Mouse (Mus musculus) liver, embryonic 13.5 days (tissue): ENCODE measurements around the gene Gcnt7. TPM values are rescaled to one million over a fixed set of nuclear protein-coding genes. Genes with fewer than 3 reads are reported as not detected.

ENCODE experiments used
- ATAC-seq: fragments of 200-750 bp; cut with Nextera tagmentation; 2 replicates; pipeline ENCODE4 v1.8.0; 2017; ENCODE audit warnings: low read depth, mild to moderate bottlenecking, moderate number of reproducible peaks, moderate library complexity
- DNase-seq: peaks from one replicate; pipeline ENCODE4 v3.0.0; 2022
- H3K27ac ChIP-seq: fragments of 300-500 bp; sonication (generic); 2 replicates; pipeline ENCODE4 v1.5.1; 2015; ENCODE audit warnings: moderate library complexity, mild to moderate bottlenecking, inconsistent platforms
- H3K27me3 ChIP-seq: fragments of 300-500 bp; sonication (generic); 2 replicates; pipeline ENCODE4 v1.6.1; 2015; ENCODE audit warnings: mild to moderate bottlenecking, inconsistent platforms
- H3K36me3 ChIP-seq: fragments of 300-500 bp; sonication (generic); 2 replicates; pipeline ENCODE4 v1.6.1; 2015; ENCODE audit warnings: mild to moderate bottlenecking, inconsistent platforms
- H3K4me1 ChIP-seq: fragments of 300-500 bp; sonication (generic); replicated peaks from 2 replicates; pipeline ENCODE4 v1.6.1; 2015; ENCODE audit warnings: inconsistent platforms
- H3K4me2 ChIP-seq: fragments of 300-500 bp; sonication (generic); 2 replicates; pipeline ENCODE4 v1.6.1; 2015; ENCODE audit warnings: inconsistent platforms, mild to moderate bottlenecking, moderate library complexity
- H3K4me3 ChIP-seq: fragments of 300-500 bp; sonication (generic); replicated peaks from 2 replicates; pipeline ENCODE4 v1.5.1; 2015; ENCODE audit warnings: mild to moderate bottlenecking, inconsistent platforms
- H3K9ac ChIP-seq: fragments of 300-500 bp; sonication (generic); 2 replicates; pipeline ENCODE4 v1.6.1; 2015; ENCODE audit warnings: mild to moderate bottlenecking, inconsistent platforms
- H3K9me3 ChIP-seq: fragments of 300-500 bp; sonication (generic); replicated peaks from 2 replicates; pipeline ENCODE4 v1.6.1; 2016; ENCODE audit warnings: inconsistent platforms
- WGBS: fragments of 180-500 bp; shearing (Covaris S2); methylation state at CpG from one replicate; pipeline ENCODE4 v1.1.7; 2015; ENCODE audit not compliant: insufficient replicate concordance; 5-methylcytosine and 5-hydroxymethylcytosine counted together
- polyA plus RNA-seq: library from polyadenylated mRNA; unstranded; fragments of >200 nt; fragmentation: Nextera tagmentation; extraction: Ambion mirVana; gene quantifications from 2 replicates; pipeline ENCODE4 v1.2.1, GENCODE M21; 2015

Gene Gcnt7
- polyA plus RNA-seq, 1 experiment from 2014 or later = 0.54 TPM

- Histone ChIP-seq H3K4me2 (no peak overlapping the region), H3K9ac (no peak overlapping the region), H3K27me3 (no peaks in the 10 kb centered on the region), H3K9me3 (no peaks in the 10 kb centered on the region), H3K27ac (no peak overlapping the region), H3K36me3 (no peaks in the 10 kb centered on the region), H3K4me1 (peaks cover 11% of the 10 kb centered on the region), H3K4me3 (no peak overlapping the region)
- no peak for DNase-seq
- ATAC-seq = no peak
- 70% methylated on average over 5 of the region's 5 CpGs for WGBS
These were observed 40.2 kb downstream of the Gcnt7 start for GRCm38 (mm10) chr2:172418208-172418607.

GRCm38 (mm10) chr2:172416876-172417275, 41.5 kb downstream of the Gcnt7 start:
- 82% methylated on average over 5 of the region's 5 CpGs for WGBS
- H3K4me3 ChIP-seq = no peak overlapping the region
- H3K9ac ChIP-seq = no peak overlapping the region
- no peaks in the 10 kb centered on the region for H3K36me3 ChIP-seq
- H3K4me1 ChIP-seq = peaks cover 18% of the 10 kb centered on the region
- ATAC-seq (no peak), DNase-seq (no peak)
- no peaks in the 10 kb centered on the region for H3K9me3 ChIP-seq
- no peak overlapping the region for H3K27ac ChIP-seq
- no peak overlapping the region for H3K4me2 ChIP-seq
- no peaks in the 10 kb centered on the region for H3K27me3 ChIP-seq

- Histone ChIP-seq H3K4me3 (no peak overlapping the region), H3K27me3 (no peaks in the 10 kb centered on the region), H3K9ac (no peak overlapping the region), H3K4me2 (no peak overlapping the region), H3K4me1 (peaks cover 20% of the 10 kb centered on the region), H3K9me3 (no peaks in the 10 kb centered on the region), H3K27ac (no peak overlapping the region), H3K36me3 (no peaks in the 10 kb centered on the region)
- WGBS = 62% methylated on average over 12 of the region's 12 CpGs
- DNase-seq = no peak
- no peak for ATAC-seq
These were observed 42.2 kb downstream of the Gcnt7 start for GRCm38 (mm10) chr2:172416218-172416617.

- peak; percentile 13; the same call in 1 of the 2 replicates for ATAC-seq
These were observed 44.5 kb downstream of the Gcnt7 start for GRCm38 (mm10) chr2:172413894-172414293.

GRCm38 (mm10) chr2:172413273-172413672, 45.1 kb downstream of the Gcnt7 start:
- H3K36me3 ChIP-seq = no peaks in the 10 kb centered on the region
- no peaks in the 10 kb centered on the region for H3K9me3 ChIP-seq
- H3K27me3 ChIP-seq = no peaks in the 10 kb centered on the region
- H3K27ac ChIP-seq = peak overlapping the region; percentile 34; the same call in 1 of the 2 replicates
- WGBS = 26% methylated on average over 4 of the region's 4 CpGs
- ATAC-seq (peak; percentile 43), DNase-seq (no peak)
- no peak overlapping the region for H3K4me2 ChIP-seq
- no peak overlapping the region for H3K4me3 ChIP-seq
- H3K9ac ChIP-seq = no peak overlapping the region
- peaks cover 20% of the 10 kb centered on the region for H3K4me1 ChIP-seq

More at GRCm38 (mm10) chr2:172413894-172414293, 44.5 kb downstream of the Gcnt7 start:
- Histone ChIP-seq H3K4me2 (no peak overlapping the region), H3K4me3 (no peak overlapping the region), H3K9ac (no peak overlapping the region), H3K4me1 (peaks cover 20% of the 10 kb centered on the region), H3K36me3 (no peaks in the 10 kb centered on the region), H3K27ac (no peak overlapping the region), H3K9me3 (no peaks in the 10 kb centered on the region), H3K27me3 (no peaks in the 10 kb centered on the region)
- WGBS = 42% methylated on average over 5 of the region's 5 CpGs
- DNase-seq = no peak

GRCm38 (mm10) chr2:172412454-172412853, 45.9 kb downstream of the Gcnt7 start:
- Histone ChIP-seq H3K4me3 (no peak overlapping the region), H3K9ac (0 out of 2 replicates have a peak overlapping the region, but pooled peaks have one; percentile 17), H3K4me2 (no peak overlapping the region), H3K27me3 (no peaks in the 10 kb centered on the region), H3K27ac (no peak overlapping the region), H3K36me3 (no peaks in the 10 kb centered on the region), H3K4me1 (peaks cover 20% of the 10 kb centered on the region), H3K9me3 (no peaks in the 10 kb centered on the region)
- ATAC-seq (peak; percentile 64; the same call in 1 of the 2 replicates), DNase-seq (no peak)
- 10% methylated on average over 9 of the region's 9 CpGs for WGBS

GRCm38 (mm10) chr2:172411091-172411490, 47.3 kb downstream of the Gcnt7 start:
- Histone ChIP-seq H3K4me1 (peaks cover 25% of the 10 kb centered on the region), H3K27me3 (no peaks in the 10 kb centered on the region), H3K27ac (no peak overlapping the region; the same call in 1 of the 2 replicates), H3K9ac (no peak overlapping the region), H3K36me3 (no peaks in the 10 kb centered on the region), H3K9me3 (no peaks in the 10 kb centered on the region), H3K4me2 (no peak overlapping the region), H3K4me3 (no peak overlapping the region)
- WGBS = 71% methylated on average over 11 of the region's 11 CpGs
- 0 out of 2 replicates have a peak, but pooled peaks have one; percentile 15 for ATAC-seq
- no peak for DNase-seq

GRCm38 (mm10) chr2:172410686-172411085, 47.7 kb downstream of the Gcnt7 start:
- H3K4me3 ChIP-seq = no peak overlapping the region
- ATAC-seq = no peak
- WGBS = 57% methylated on average over 2 of the region's 2 CpGs
- H3K36me3 ChIP-seq = no peaks in the 10 kb centered on the region
- no peak overlapping the region for H3K4me2 ChIP-seq
- no peaks in the 10 kb centered on the region for H3K27me3 ChIP-seq
- no peak overlapping the region for H3K9ac ChIP-seq
- no peak overlapping the region; the same call in 1 of the 2 replicates for H3K27ac ChIP-seq
- peaks cover 26% of the 10 kb centered on the region for H3K4me1 ChIP-seq
- no peaks in the 10 kb centered on the region for H3K9me3 ChIP-seq
- no peak for DNase-seq

- no peak for DNase-seq
- Histone ChIP-seq H3K4me1 (peaks cover 10% of the 10 kb centered on the region; the same call in 1 of the 2 replicates), H3K36me3 (no peaks in the 10 kb centered on the region), H3K9ac (no peak overlapping the region), H3K27ac (no peak overlapping the region), H3K4me2 (no peak overlapping the region), H3K4me3 (no peak overlapping the region), H3K27me3 (no peaks in the 10 kb centered on the region), H3K9me3 (no peaks in the 10 kb centered on the region)
- no peak for ATAC-seq
- 59% methylated on average over 2 of the region's 2 CpGs for WGBS
These were observed 50.9 kb downstream of the Gcnt7 start for GRCm38 (mm10) chr2:172407499-172407898.

GRCm38 (mm10) chr2:172406173-172406572, 52.2 kb downstream of the Gcnt7 start:
- no peak overlapping the region for H3K4me3 ChIP-seq
- H3K27me3 ChIP-seq = no peaks in the 10 kb centered on the region
- no peaks in the 10 kb centered on the region for H3K9me3 ChIP-seq
- no peak overlapping the region for H3K9ac ChIP-seq
- WGBS = 45% methylated on average over 4 of the region's 4 CpGs
- no peak for ATAC-seq
- H3K27ac ChIP-seq = no peak overlapping the region
- DNase-seq = no peak
- peaks cover 10% of the 10 kb centered on the region; the same call in 1 of the 2 replicates for H3K4me1 ChIP-seq
- no peak overlapping the region for H3K4me2 ChIP-seq
- H3K36me3 ChIP-seq = no peaks in the 10 kb centered on the region

GRCm38 (mm10) chr2:172405011-172405410, 53.4 kb downstream of the Gcnt7 start:
- no peaks in the 10 kb centered on the region for H3K27me3 ChIP-seq
- peaks cover 10% of the 10 kb centered on the region; the same call in 1 of the 2 replicates for H3K4me1 ChIP-seq
- H3K9ac ChIP-seq = no peak overlapping the region
- H3K4me3 ChIP-seq = no peak overlapping the region
- no peaks in the 10 kb centered on the region for H3K36me3 ChIP-seq
- 33% methylated on average over 3 of the region's 3 CpGs for WGBS
- no peak for DNase-seq
- no peaks in the 10 kb centered on the region for H3K9me3 ChIP-seq
- H3K27ac ChIP-seq = no peak overlapping the region
- no peak for ATAC-seq
- H3K4me2 ChIP-seq = no peak overlapping the region

- ATAC-seq = no peak
- Histone ChIP-seq H3K9me3 (no peaks in the 10 kb centered on the region), H3K4me3 (no peak overlapping the region), H3K9ac (no peak overlapping the region), H3K36me3 (no peaks in the 10 kb centered on the region), H3K4me1 (peaks cover 10% of the 10 kb centered on the region; the same call in 1 of the 2 replicates), H3K27me3 (no peaks in the 10 kb centered on the region), H3K27ac (no peak overlapping the region), H3K4me2 (no peak overlapping the region)
- no peak for DNase-seq
- 50% methylated on average over 7 of the region's 7 CpGs for WGBS
These were observed 54.2 kb downstream of the Gcnt7 start for GRCm38 (mm10) chr2:172404239-172404638.
